Mouse (Mus musculus): ENCODE measurements around the gene Rpusd4. TPM values are rescaled to one million over a fixed set of nuclear protein-coding genes. Genes with fewer than 3 reads are reported as not detected.

The Rpusd4 gene
- polyA plus RNA-seq, 1 experiment from 2014 or later = 14.6 TPM

DNA sequence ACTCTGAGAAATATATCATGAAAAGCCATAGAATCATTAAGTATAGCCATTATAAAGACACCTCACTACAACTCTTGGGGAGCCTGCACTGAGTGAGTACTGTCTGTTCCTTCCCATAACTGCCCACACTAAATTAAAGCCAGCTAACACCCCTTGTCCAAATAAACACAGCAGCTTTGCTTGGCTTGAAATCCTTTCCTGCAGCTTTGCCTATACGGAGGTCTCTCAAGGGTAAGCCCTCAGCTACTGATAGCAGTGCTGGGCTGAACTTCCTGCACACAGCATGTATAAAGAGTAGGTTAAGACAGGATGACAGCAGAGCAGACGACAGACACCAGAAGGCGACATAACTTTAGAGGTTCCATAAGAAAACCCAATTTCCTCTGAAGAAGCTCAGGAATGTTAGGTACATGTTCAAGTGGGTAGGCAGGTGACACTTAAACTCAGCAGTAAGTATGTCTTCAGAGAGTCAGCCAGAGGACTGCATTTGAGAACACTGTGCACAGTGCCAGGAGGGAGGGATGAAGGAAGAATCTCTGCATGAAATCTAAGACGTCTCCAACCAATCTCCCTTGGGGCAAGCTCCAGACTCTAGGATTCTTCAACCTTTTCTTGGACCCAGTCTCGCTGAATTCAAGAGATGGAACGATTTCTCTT lies 28.6 kb upstream of the Rpusd4 start:
- no peaks in the 10 kb centered on the region for H3K27me3 ChIP-seq (replicated peaks; ENCODE audit: insufficient read depth, low read length)
- ATAC-seq = peak; percentile 90
- H3K4me1 ChIP-seq (ENCODE audit: insufficient read depth, low read depth, low read length) = no peaks in the 10 kb centered on the region
- H3K4me2 ChIP-seq (replicated peaks; ENCODE audit: low read depth, low read length) = no peak overlapping the region
- peak overlapping the region; percentile 39; the same call in 1 of the 2 replicates for H3K27ac ChIP-seq (ENCODE audit: low read length)
- WGBS = 37% methylated on average over 6 of the region's 6 CpGs
- no peak overlapping the region for H3K4me3 ChIP-seq (ENCODE audit: low read depth, low read length)
- H3K9ac ChIP-seq (replicated peaks; ENCODE audit: low read depth) = no peak overlapping the region
- peak; percentile 59 for TF ChIP-seq EP300 (IDR thresholded peaks at IDR 0.05)
- no peak for TF ChIP-seq CTCF (IDR thresholded peaks at IDR 0.05)
- no peaks in the 10 kb centered on the region for H3K9me3 ChIP-seq (ENCODE audit: low read length)
- H3K36me3 ChIP-seq (ENCODE audit: insufficient read depth, low read length) = no peaks in the 10 kb centered on the region
- peak; percentile 59 for DNase-seq (ENCODE audit: low spot score)

DNA sequence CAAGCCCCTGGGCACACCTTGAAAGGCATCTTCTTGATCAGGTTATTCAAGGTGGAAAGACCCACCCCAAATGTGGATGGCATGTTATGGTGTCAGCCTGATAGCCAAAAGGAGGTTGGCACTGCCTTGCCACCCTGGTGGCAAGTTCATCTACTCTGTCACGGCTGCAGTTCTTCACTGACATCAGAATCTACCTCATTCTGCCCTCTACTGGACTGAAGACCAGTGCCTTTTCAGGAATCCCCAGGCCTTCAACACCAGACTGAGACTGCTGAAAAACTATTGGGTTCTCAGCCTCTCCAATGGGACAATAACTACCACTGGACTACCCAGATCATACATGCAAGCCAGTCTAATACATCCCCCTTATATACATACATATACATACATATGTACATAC lies 27.9 kb upstream of the Rpusd4 start:
- Histone ChIP-seq H3K4me1 (ENCODE audit: insufficient read depth, low read depth, low read length) (no peaks in the 10 kb centered on the region), H3K9ac (replicated peaks; ENCODE audit: low read depth) (no peak overlapping the region), H3K4me2 (replicated peaks; ENCODE audit: low read depth, low read length) (no peak overlapping the region), H3K9me3 (ENCODE audit: low read length) (no peaks in the 10 kb centered on the region), H3K36me3 (ENCODE audit: insufficient read depth, low read length) (no peaks in the 10 kb centered on the region), H3K27me3 (replicated peaks; ENCODE audit: insufficient read depth, low read length) (no peaks in the 10 kb centered on the region), H3K27ac (ENCODE audit: low read length) (no peak overlapping the region), H3K4me3 (ENCODE audit: low read depth, low read length) (no peak overlapping the region)
- TF ChIP-seq EP300 (IDR thresholded peaks at IDR 0.05) (no peak), CTCF (IDR thresholded peaks at IDR 0.05) (peak; percentile 38)
- ATAC-seq (no peak), DNase-seq (ENCODE audit: low spot score) (peak; percentile 13)
- 57% methylated on average over 1 of the region's 1 CpGs for WGBS

DNA sequence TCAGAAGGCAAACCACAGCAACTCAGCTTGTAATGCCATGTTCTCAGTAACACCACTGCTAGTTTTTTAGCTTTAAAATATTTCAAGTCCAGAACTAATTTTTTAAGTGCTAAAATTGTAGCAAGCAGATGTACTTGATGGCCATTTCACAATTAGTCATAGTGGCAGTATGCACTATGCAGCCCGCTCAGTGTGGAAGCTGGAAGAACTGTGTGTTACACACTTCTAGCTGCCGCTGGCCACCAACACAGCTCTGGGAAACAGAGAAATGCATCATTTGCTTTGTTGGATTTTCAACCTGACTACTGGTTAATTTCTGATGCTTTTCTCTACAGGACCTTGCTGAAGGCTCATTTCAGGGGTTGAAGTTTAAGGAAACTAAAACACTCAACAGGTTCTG lies 20.3 kb upstream of the Rpusd4 start:
- no peak for ATAC-seq
- no peaks in the 10 kb centered on the region for H3K9me3 ChIP-seq (ENCODE audit: low read length)
- 97% methylated on average over 2 of the region's 2 CpGs for WGBS
- no peak overlapping the region for H3K4me3 ChIP-seq (ENCODE audit: low read depth, low read length)
- H3K9ac ChIP-seq (replicated peaks; ENCODE audit: low read depth) = no peak overlapping the region
- no peak overlapping the region for H3K27ac ChIP-seq (ENCODE audit: low read length)
- no peaks in the 10 kb centered on the region for H3K36me3 ChIP-seq (ENCODE audit: insufficient read depth, low read length)
- no peaks in the 10 kb centered on the region for H3K4me1 ChIP-seq (ENCODE audit: insufficient read depth, low read depth, low read length)
- H3K27me3 ChIP-seq (replicated peaks; ENCODE audit: insufficient read depth, low read length) = no peaks in the 10 kb centered on the region
- no peak overlapping the region for H3K4me2 ChIP-seq (replicated peaks; ENCODE audit: low read depth, low read length)
- DNase-seq (ENCODE audit: low spot score) = no peak
- TF ChIP-seq CTCF (IDR thresholded peaks at IDR 0.05) = no peak
- no peak for TF ChIP-seq EP300 (IDR thresholded peaks at IDR 0.05)

DNA sequence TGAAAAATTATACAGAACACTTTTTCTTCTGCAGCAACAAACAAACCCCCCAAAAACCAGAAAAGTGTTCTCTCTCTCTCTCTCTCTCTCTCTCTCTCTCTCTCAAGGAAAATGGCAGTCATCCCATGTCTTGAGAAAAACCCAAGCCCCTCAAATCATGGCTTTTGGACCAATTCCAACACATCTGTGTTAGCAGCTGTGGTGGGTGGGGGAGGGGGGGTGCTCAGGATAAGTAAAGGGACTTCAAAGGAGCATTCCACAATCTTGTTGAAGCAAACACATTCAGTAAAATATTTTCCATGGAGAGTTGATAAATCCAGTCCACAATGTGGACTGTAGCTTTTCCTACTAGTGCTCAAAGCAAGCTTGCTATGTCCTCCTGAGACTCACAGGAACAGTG lies 18.2 kb upstream of the Rpusd4 start:
- Histone ChIP-seq H3K9me3 (ENCODE audit: low read length) (no peaks in the 10 kb centered on the region), H3K27me3 (replicated peaks; ENCODE audit: insufficient read depth, low read length) (no peaks in the 10 kb centered on the region), H3K9ac (replicated peaks; ENCODE audit: low read depth) (no peak overlapping the region), H3K4me2 (replicated peaks; ENCODE audit: low read depth, low read length) (no peak overlapping the region), H3K4me3 (ENCODE audit: low read depth, low read length) (no peak overlapping the region), H3K27ac (ENCODE audit: low read length) (no peak overlapping the region), H3K4me1 (ENCODE audit: insufficient read depth, low read depth, low read length) (no peaks in the 10 kb centered on the region), H3K36me3 (ENCODE audit: insufficient read depth, low read length) (no peaks in the 10 kb centered on the region)
- no peak for TF ChIP-seq CTCF (IDR thresholded peaks at IDR 0.05)
- no peak for TF ChIP-seq EP300 (IDR thresholded peaks at IDR 0.05)
- no peak for ATAC-seq
- no peak for DNase-seq (ENCODE audit: low spot score)

DNA sequence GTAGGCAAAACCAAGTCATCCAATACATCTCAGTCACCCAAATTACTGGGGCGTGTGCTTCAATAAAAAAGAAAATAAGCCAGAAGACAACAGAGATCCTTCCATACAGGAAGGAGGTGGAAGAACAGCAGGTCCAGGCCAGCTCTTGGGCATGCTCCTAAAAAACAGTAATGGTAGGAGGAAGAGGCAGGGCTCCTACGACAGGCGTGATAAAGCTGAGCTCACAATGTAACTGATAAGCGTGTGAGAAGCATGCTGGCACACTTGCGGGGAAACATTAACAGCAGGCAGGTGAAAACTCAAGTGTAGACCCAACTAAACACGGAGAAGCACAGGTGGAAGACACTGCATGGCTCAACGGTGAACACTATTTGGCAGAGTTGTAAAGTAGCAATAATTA lies 10.3 kb upstream of the Rpusd4 start:
- H3K27me3 ChIP-seq (replicated peaks; ENCODE audit: insufficient read depth, low read length) = no peaks in the 10 kb centered on the region
- H3K4me2 ChIP-seq (replicated peaks; ENCODE audit: low read depth, low read length) = no peak overlapping the region
- no peak overlapping the region for H3K27ac ChIP-seq (ENCODE audit: low read length)
- TF ChIP-seq CTCF (IDR thresholded peaks at IDR 0.05) = no peak
- no peak for TF ChIP-seq EP300 (IDR thresholded peaks at IDR 0.05)
- no peak overlapping the region for H3K4me3 ChIP-seq (ENCODE audit: low read depth, low read length)
- 82% methylated on average over 7 of the region's 7 CpGs for WGBS
- H3K9ac ChIP-seq (replicated peaks; ENCODE audit: low read depth) = no peak overlapping the region
- DNase-seq (ENCODE audit: low spot score) (no peak), ATAC-seq (no peak)
- no peaks in the 10 kb centered on the region for H3K36me3 ChIP-seq (ENCODE audit: insufficient read depth, low read length)
- no peaks in the 10 kb centered on the region for H3K9me3 ChIP-seq (ENCODE audit: low read length)
- no peaks in the 10 kb centered on the region for H3K4me1 ChIP-seq (ENCODE audit: insufficient read depth, low read depth, low read length)

DNA sequence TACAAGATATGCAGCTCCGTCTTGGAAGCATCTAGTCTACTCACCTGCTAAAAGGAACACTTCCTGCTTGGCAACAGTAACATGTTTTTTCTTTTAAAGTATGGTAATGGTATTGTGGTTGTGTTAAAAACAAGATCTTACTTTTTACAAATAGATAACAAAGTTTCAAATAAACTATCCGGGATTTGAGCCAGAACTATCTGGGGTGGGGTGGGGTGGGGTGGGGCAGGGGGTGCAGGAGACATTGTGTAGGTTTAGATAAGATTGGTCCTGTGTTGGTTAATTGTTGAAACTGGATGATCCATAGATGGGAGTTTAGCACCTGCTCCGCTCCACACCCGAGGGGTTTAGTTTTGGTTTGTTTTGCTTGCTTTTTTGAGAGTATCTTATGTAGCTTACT lies 5.2 kb upstream of the Rpusd4 start:
- WGBS = 72% methylated on average over 4 of the region's 4 CpGs
- H3K27me3 ChIP-seq (replicated peaks; ENCODE audit: insufficient read depth, low read length) = no peaks in the 10 kb centered on the region
- H3K36me3 ChIP-seq (ENCODE audit: insufficient read depth, low read length) = no peaks in the 10 kb centered on the region
- H3K4me2 ChIP-seq (replicated peaks; ENCODE audit: low read depth, low read length) = no peak overlapping the region
- H3K4me3 ChIP-seq (ENCODE audit: low read depth, low read length) = no peak overlapping the region
- no peak for DNase-seq (ENCODE audit: low spot score)
- H3K9ac ChIP-seq (replicated peaks; ENCODE audit: low read depth) = no peak overlapping the region
- H3K9me3 ChIP-seq (ENCODE audit: low read length) = no peaks in the 10 kb centered on the region
- no peak for ATAC-seq
- no peak for TF ChIP-seq CTCF (IDR thresholded peaks at IDR 0.05)
- no peak overlapping the region for H3K27ac ChIP-seq (ENCODE audit: low read length)
- H3K4me1 ChIP-seq (ENCODE audit: insufficient read depth, low read depth, low read length) = no peaks in the 10 kb centered on the region

DNA sequence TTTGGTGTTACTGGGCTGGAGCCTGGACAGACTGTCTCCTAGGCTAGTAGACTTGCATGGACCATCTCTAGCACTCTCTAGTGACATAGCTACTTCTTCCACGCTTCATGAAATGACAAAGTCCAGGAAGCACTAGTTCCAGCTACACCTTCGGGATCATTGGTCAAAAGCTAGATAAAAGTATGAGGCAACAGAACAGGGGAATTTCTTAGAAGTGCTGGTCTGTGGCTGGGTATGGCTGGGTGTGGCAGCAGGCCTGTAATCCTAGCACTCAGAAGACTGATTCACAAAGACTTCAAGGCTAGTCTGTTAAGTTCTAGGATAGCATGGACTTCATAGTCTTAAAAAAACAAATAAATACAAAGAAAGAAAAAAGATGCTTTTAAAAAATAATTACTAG lies 4.2 kb upstream of the Rpusd4 start:
- Histone ChIP-seq H3K27ac (ENCODE audit: low read length) (no peak overlapping the region), H3K9ac (replicated peaks; ENCODE audit: low read depth) (no peak overlapping the region), H3K4me3 (ENCODE audit: low read depth, low read length) (no peak overlapping the region), H3K27me3 (replicated peaks; ENCODE audit: insufficient read depth, low read length) (no peaks in the 10 kb centered on the region), H3K9me3 (ENCODE audit: low read length) (no peaks in the 10 kb centered on the region), H3K36me3 (ENCODE audit: insufficient read depth, low read length) (no peaks in the 10 kb centered on the region), H3K4me1 (ENCODE audit: insufficient read depth, low read depth, low read length) (peaks cover 5% of the 10 kb centered on the region; the same call in 1 of the 2 replicates), H3K4me2 (replicated peaks; ENCODE audit: low read depth, low read length) (no peak overlapping the region)
- TF ChIP-seq CTCF (IDR thresholded peaks at IDR 0.05) (no peak), EP300 (IDR thresholded peaks at IDR 0.05) (no peak)
- 76% methylated on average over 2 of the region's 2 CpGs for WGBS
- DNase-seq (ENCODE audit: low spot score) = no peak
- no peak for ATAC-seq

All from lung, postnatal 0 days (tissue).